Mouse (Mus musculus): ENCODE data around the gene Hormad2.

Gene Hormad2

DNA sequence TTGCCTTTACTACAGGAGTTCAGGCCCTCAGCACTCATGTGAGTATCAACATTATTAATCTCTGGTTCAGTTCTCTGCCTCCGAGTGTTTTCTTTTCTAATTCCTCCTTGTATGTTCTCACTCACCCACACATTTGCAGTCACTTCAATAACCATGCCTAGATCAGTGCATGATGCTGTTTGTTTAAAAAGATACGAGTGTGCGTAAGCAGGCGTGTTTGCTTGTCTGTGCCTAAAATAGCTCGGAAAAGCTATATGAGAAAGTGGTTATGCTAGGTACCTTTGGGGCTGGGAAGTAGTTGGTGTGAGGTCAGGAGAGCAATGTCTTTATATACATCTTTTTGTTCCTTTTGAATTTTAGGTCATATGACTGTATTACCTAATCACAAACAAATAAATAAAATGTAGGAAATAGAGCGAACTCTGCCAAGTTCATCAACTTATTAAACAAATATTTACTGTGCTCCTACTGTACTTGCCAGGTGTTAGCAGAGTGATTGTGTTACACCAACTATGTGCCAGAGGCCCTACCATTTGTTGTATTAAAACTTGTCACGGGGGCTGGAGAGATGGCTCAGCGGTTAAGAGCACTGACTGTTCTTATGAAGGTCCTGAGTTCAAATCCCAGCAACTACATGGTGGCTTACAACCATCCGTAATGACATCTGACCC lies 100.7 kb downstream of the Hormad2 start:
- no peak for DNase-seq (ENCODE audit: low read depth)

DNA sequence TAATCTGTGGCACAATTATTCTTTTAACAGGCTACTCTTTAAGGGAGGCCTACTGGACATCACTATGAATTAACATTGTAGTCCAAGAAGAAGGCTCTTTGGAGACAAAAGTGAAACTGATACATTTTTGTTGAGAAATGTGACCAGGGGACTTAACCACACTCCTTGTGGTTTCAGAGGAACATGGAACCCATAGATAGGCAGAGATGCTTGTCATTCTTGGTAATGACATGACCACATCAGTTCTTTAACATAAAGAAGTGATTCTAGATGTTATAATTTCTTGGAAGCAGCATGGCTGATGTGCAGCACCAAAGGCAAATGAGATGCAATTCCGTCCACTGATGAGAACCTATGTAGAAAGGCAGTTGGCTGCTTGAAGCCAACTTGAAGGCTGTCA lies 101.6 kb downstream of the Hormad2 start:
- no peak for DNase-seq (ENCODE audit: low read depth)

GRCm38 (mm10) chr11:4336693-4337283 lies 104.1 kb downstream of the Hormad2 start:
- no peak for DNase-seq (ENCODE audit: low read depth)

- DNase-seq (ENCODE audit: low read depth) = no peak
These were observed 104.9 kb downstream of the Hormad2 start for GRCm38 (mm10) chr11:4335810-4336692.

DNA sequence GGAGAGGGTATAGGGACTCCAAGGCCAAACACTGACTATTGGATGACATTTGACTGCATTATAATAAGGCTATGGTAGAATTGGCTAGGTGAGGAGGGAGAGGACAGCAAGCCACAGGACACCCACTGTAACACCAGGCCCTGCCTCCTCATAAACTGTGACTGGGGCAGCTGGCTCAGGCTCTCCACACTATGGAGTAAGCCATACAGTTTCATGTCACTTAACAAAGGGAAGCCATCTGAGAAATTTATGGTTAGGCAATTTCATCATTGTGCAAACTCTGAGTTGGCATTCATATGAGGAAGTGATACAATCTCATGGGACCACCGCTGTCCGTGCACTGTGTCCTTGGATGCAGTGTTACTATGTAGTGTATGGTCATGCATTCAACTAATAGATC lies 107.9 kb downstream of the Hormad2 start:
- DNase-seq (ENCODE audit: low read depth) = no peak

- no peak for DNase-seq (ENCODE audit: low read depth)
These were observed 112.7 kb downstream of the Hormad2 start for GRCm38 (mm10) chr11:4328188-4328587.

- DNase-seq (ENCODE audit: low read depth) = no peak
These were observed 117.4 kb downstream of the Hormad2 start for GRCm38 (mm10) chr11:4323481-4323880.

GRCm38 (mm10) chr11:4322943-4323342 lies 118.0 kb downstream of the Hormad2 start:
- DNase-seq (ENCODE audit: low read depth) = no peak

- no peak for DNase-seq (ENCODE audit: low read depth)
These were observed 120.0 kb downstream of the Hormad2 start for GRCm38 (mm10) chr11:4320876-4321275.

DNA sequence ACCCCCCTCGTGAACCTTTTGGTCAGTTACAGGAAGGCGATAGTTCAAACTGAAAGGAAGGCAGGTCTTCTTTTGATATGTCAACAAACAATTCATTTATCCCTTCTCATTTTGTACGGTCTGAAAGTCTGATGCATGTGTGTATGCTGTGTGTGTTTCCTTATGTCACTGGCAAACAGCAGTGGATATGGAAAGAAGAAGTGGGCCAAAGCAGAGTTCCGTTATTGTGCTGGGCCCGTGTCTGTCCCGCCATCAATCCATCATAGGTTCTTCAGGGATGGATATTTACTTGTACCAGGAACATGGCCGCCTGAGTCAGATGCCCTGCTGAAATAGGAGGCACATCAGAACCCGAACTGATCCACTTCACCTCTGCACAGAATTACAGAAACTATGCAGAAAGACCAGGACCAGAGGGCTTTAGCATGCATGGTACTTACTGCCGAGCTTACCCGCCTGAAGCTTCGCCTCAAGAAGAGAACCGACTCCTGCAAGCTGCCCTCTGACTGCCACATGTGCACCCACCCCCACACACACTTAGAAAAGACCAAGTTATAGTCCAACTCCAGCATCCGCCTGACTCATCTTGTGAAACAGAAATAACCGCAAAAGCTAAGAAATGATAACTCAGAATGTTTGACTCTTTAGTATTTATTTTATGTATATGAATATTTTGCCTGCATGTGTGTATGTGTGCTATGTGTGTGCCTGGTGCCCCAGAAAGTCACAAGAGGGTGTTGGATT lies 121.5 kb downstream of the Hormad2 start:
- no peak for DNase-seq (ENCODE audit: low read depth)

DNA sequence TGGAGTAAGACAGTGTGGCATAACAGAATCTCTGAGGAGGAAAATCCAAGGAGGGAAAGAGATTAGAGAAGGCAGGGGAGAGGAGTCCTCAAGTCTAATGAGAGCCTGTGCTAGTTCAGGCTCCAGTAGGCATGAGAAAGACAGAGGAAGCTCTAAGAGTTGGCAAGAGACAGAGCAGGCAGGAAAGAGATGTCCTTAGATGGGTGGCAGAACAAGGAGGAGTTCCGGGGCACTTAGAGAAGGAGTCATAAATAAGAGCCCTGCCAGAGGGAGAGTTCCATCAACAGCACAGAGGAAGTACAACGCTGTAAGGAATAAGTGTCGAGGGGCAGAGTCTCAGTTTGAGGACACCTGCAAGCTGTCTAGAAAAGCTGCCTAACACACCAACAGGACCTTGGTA lies 122.9 kb downstream of the Hormad2 start:
- no peak for DNase-seq (ENCODE audit: low read depth)

- DNase-seq (ENCODE audit: low read depth) = no peak
These were observed 123.6 kb downstream of the Hormad2 start for GRCm38 (mm10) chr11:4317287-4317686.

DNA sequence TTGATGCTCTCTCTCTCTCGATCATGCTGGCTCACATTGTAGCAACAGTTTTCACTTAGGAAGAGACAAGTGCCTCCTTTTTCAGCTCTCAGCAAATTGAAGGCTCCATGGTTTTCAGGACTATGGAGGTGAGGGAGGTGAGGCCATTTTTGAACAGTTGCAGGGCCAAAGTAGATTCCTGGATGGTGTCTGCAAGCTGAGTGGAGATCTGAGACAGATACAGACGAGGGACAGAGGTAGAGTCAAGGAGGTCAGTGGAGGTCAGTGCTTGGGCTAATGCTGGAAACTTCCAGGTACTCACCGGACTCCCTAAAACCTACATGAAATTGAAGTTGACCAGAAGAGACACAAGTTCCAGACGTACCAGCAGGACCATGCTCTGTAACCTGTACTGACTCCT lies 128.7 kb downstream of the Hormad2 start:
- no peak for DNase-seq (ENCODE audit: low read depth)

DNA sequence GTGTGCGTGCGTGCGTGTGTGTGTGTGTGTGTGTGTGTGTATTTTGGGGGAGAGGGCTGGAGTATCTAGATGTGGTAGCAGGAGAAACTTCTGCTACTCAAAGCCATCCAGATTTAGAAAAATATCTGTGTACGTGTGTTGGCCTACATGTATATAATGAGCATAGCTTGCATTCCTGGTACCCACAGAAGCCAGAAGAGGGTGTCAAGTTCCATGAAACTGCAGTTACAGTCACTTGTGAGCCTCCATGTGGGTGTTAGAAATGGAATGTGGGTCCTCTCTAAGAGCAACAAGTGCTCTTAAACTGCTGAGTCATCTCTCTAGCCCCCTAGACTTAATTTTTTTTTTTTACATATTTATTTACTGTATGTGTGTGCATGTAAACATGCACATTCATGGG lies 130.6 kb downstream of the Hormad2 start:
- peak; percentile 62 for DNase-seq (ENCODE audit: low read depth)

DNA sequence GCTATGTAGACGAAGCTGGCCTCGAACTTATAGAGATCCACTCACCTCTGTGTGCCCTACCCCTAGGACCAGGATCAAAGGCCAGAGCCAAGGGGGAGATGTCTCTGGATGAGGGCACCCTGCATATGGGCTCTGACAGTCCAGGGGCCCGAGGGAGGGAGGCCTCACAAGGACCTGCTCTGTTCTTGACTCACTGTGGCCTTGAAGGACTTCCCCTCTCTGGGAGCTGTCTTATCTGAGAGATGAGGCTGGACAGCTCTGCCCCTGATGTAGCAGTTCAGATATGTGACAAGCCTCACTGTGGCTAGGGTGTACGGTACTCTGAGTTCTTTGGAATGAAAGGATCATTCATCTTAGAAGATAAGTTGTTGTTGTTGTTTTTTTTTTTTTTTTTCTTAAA lies 131.3 kb downstream of the Hormad2 start:
- DNase-seq (ENCODE audit: low read depth) = peak; percentile 17

DNA sequence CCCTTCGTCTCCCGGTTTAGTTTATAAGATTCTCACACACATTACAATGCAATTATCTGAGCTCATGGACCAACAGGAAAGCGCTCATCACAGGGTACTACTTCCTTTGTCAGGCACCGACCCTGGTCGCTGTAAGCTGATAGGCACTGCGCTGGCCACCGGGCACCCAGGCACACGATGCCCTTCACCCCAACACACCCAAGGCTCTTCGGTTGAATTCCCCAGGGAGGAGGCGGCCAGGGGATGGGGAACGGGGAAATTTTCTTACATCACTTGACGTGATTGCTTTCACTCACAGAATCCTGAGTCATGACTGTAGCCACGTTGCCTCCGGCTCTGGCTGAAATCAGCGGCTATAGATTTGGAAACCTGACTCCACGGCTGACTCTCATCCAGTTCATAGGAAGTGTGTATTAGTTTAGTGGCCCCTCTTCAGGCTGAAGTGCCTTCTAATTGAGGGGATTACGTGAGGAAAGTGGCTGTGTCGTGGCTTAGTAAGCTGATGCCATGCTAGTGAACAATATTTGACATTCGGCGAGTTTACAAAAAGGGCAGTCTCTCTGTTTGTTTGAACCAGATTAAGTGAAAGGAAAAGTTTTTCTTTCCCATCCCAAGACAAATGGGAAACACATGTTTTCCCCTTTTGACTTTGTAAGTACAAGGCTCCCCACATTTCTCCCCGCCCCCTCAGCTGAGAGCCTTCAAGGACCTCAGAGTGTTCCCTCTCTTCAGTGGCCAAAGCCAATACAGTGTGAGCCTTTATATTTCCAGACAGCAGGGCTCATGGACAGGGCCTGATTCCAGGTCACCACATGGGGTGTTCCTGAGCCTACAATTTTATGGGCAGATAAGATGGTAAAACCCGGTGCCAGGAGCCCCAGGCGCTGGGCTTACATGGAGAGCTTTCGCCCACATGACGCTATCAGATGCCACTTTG lies 132.1 kb downstream of the Hormad2 start:
- DNase-seq (ENCODE audit: low read depth) = peak; percentile 92

- DNase-seq (ENCODE audit: low read depth) = peak; percentile 85
These were observed 132.8 kb downstream of the Hormad2 start for GRCm38 (mm10) chr11:4308060-4308513.

DNA sequence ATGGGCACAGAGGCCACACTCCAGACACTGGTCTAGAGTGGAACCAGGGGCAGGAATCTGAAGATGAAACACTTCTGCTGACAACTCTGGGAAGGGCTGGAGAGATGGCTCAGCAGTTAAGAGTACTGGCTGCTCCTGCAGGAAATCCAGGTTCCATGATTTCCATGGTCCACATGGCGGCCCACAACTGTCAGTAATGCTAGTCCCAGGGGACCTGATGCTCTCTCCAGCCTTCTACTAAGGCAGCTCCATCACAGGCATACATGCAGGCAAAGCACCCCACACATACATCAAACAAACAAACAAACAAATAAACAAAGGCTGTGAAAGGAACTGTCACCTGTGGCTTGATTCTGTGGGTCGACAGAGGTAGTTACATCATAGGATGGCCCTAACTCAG lies 134.8 kb downstream of the Hormad2 start:
- DNase-seq (ENCODE audit: low read depth) = peak; percentile 37

DNA sequence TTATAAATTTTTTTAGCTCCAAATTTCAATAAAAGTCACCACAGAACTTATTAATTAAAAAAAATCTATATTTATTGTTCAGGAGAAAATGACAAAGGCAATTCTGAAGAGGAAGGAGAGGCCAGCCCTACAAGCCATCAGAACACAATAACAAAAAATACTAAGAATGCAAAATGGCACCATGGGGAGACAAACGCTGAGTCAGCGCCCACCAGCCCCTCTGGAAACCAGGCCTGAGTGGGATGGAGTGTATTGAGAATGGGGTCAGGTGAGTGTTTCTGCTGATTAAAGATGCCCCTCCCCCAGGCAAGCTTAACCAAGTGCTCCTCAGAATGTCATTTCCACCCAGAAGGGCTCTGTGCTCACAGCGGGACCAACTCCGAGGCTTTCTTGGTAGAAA lies 135.8 kb downstream of the Hormad2 start:
- no peak for DNase-seq (ENCODE audit: low read depth)

DNA sequence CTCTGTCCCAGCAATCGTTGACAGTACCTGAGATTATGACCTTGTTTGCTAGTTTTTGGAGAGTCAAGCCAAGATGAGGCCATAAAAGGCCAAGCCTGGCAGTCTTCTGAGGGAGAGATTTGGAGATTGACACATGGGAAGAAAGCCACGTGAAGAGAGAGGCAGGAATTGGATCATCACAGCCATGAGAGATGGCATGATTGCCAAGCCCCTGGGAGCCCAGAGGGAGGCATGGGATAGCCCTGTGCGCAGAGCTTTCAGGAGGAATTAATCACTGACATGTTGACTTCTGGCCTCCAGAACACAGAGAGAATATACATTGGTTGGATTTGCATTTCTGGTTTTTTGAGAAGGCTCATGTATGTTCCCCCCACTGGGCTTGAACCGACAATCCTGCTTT lies 136.7 kb downstream of the Hormad2 start:
- DNase-seq (ENCODE audit: low read depth) = peak; percentile 26

DNA sequence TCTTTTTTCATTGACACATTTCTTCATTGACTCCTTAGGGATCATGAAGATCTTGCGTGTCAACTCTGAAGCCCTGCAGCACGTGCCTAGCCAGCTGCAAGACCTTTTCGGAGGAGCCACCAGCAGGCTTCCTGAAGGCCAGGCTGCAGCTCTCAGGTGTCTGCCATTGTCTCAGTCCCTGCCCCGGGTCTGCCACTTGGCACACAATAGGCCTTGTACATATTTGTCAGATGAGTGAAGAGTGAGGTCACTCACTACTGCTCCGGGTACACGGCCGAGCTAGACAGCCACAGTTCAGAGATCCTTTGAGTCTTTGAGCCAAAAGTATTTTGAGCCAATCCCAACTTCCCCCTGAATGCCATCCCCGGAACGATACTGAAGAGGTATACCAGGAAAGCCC lies 137.9 kb downstream of the Hormad2 start:
- DNase-seq (ENCODE audit: low read depth) = peak; percentile 48
